Mouse (Mus musculus) gastrocnemius, adult 2 months (tissue): ENCODE results near the gene Igfn1. TPM values are rescaled to one million over a fixed set of nuclear protein-coding genes. Genes with fewer than 3 reads are reported as not detected.

ENCODE experiments used
- DNase-seq: peaks from one replicate; pipeline ENCODE4 v3.0.0; 2022
- H3K27ac ChIP-seq: fragments of 200-600 bp; 2 replicates; pipeline ENCODE4 v1.8.1; 2022; ENCODE audit warnings: mild to moderate bottlenecking
- H3K4me3 ChIP-seq: fragments of 200-600 bp; 2 replicates; pipeline ENCODE4 v1.8.1; 2022; ENCODE audit warnings: mild to moderate bottlenecking, moderate library complexity
- CTCF ChIP-seq: fragments of 200-600 bp; IDR thresholded peaks from 2 replicates; pipeline ENCODE4 v1.8.1; 2022; ENCODE audit warnings: antibody characterized with exemption, mild to moderate bottlenecking, moderate library complexity
- intact Hi-C: fragments of 180-260 bp; cut with DNase I; formaldehyde crosslinking; loops from one replicate; pipeline ENCODE4 v1.15.1; 2025
- long read RNA-seq, 2 experiments: library from polyadenylated mRNA; stranded (forward); transcript quantifications; one replicate each; pipeline ENCODE4 v2.0.0; 2021
- total RNA-seq, 2 experiments: library from RNA; stranded (reverse); gene quantifications; 2 replicates each; pipeline ENCODE4 v1.2.3; 2021

The Igfn1 gene
- 10 to 100 TPM; 21.8 to 52.3 TPM for total RNA-seq
- long read RNA-seq, experiment 1, partial matches to known transcripts: 30 of 38 reads
- long read RNA-seq, experiment 1, other reads (novel, unspliced or antisense): 8 of 38 reads
- long read RNA-seq, experiment 2, partial matches to known transcripts: 12 of 15 reads
- long read RNA-seq, experiment 2, other reads (novel, unspliced or antisense): 3 of 15 reads

DNA sequence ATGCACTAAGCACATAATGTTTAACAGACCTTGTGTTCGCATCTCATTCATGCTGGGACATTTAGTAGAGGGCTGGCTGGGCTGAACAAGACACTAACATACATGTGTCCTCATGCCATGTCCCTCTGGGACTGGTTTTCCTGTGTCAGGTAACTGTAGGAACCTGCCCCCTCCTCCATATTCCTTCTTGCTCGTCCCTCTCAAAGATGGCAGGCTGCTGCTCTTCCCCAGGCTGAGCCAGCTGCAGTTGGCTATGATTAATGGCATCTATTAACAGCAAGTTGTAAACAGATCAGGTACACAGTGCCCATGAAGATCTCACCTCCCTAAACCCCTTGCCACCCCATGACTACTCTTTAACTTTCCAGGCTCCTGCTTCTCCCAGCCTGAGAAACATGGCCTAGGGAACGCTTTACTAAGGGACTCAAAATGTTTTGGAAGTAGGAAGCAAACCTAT lies at the start of gene Igfn1:
TSS of gene Igfn1 (minus strand) at position 51 of the 457 bp plus-strand sequence.
- DNase-seq: peak; percentile 51
- Histone ChIP-seq H3K27ac (peak within 1 kb of the TSS; percentile 84), H3K4me3 (peak within 1 kb of the TSS; percentile 73)
- TF ChIP-seq CTCF: no peak
- intact Hi-C loops: no loop called here

DNA sequence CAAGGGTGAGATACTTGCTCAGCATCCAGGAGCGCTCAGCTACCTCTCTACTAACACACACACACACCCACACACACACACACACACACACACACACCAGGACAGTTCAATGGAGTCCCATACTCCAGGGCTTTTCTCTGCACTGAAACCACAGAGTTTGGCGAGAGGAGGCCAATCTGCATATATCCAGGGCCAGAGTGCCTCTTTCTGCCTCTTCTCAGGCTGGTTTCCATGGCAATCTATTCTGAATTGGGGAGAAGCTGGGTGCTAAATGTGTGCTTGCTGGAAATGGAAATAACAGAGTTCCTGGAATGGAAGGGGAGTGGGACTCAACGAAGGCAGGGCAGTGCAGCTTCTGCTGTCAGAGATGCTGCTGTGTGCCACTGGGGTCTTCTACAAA lies 49.6 kb upstream of the Igfn1 start:
- intact Hi-C loops: no loop called here
- no peak for DNase-seq
- peak overlapping the region; percentile 94; the same call in 1 of the 2 replicates for H3K27ac ChIP-seq
- TF ChIP-seq CTCF: no peak
- peak overlapping the region; percentile 82 for H3K4me3 ChIP-seq

DNA sequence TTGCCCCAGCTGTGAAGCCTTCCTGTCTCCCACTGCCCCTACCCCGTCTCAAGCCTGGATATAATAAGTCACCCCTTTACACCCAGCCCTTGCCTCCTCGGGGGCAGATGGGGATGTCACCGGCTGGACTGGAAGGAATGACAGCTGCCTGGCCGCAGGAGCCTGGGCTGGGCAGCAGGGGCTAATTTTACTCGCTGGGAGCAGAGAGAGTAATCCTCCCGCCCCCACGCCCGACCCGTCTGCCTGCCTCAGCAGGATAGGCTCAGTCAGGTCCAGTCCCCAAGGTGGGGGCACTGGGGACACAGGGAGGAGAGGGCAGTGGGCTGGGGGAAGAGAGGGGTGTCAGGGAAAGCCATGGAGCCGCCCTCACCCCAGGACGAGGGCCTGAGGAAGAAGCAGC lies 46.4 kb upstream of the Igfn1 start, which contains the start of gene Cacna1s:
TSS of gene Cacna1s (plus strand) at position 204 of the 400 bp plus-strand sequence.
- intact Hi-C loops: no loop called here
- DNase-seq: peak; percentile 92
- no peak for TF ChIP-seq CTCF
- H3K27ac ChIP-seq: peak within 1 kb of the TSS; percentile 95
- H3K4me3 ChIP-seq: peak within 1 kb of the TSS; percentile 82

- TF ChIP-seq CTCF: peak; percentile 79
- Histone ChIP-seq H3K4me3 (peak overlapping the region; percentile 58; the same call in 1 of the 2 replicates), H3K27ac (no peak overlapping the region)
- peak; percentile 81 for DNase-seq
- intact Hi-C loops: loop anchor here (1.0 kb wide), 1 partner anchor 25 kb away; no protein-coding TSS in a partner anchor
These were observed 45.3 kb upstream of the Igfn1 start for GRCm38 (mm10) chr1:136051465-136051864.

GRCm38 (mm10) chr1:136051013-136051315 lies 44.8 kb upstream of the Igfn1 start:
- no peak overlapping the region for H3K27ac ChIP-seq
- intact Hi-C loops: loop anchor here (1.0 kb wide), 1 partner anchor 25 kb away; no protein-coding TSS in a partner anchor
- peak overlapping the region; percentile 58 for H3K4me3 ChIP-seq
- DNase-seq: no peak
- TF ChIP-seq CTCF: no peak

- peak within 1 kb of the TSS; percentile 58 for H3K4me3 ChIP-seq
- no peak for DNase-seq
- no peak within 1 kb of the TSS for H3K27ac ChIP-seq
- no peak for TF ChIP-seq CTCF
- intact Hi-C loops: loop anchor here (1.0 kb wide), 1 partner anchor 26 kb away; no protein-coding TSS in a partner anchor
These were observed 44.3 kb upstream of the Igfn1 start, which contains the start of gene Ascl5 for GRCm38 (mm10) chr1:136050312-136051012. TSS of gene Ascl5 (plus strand) at chr1:136050804.

GRCm38 (mm10) chr1:136047894-136048293 lies 41.8 kb upstream of the Igfn1 start:
- intact Hi-C loops: no loop called here
- DNase-seq: no peak
- TF ChIP-seq CTCF: no peak
- Histone ChIP-seq H3K27ac (no peak overlapping the region), H3K4me3 (no peak overlapping the region)

DNA sequence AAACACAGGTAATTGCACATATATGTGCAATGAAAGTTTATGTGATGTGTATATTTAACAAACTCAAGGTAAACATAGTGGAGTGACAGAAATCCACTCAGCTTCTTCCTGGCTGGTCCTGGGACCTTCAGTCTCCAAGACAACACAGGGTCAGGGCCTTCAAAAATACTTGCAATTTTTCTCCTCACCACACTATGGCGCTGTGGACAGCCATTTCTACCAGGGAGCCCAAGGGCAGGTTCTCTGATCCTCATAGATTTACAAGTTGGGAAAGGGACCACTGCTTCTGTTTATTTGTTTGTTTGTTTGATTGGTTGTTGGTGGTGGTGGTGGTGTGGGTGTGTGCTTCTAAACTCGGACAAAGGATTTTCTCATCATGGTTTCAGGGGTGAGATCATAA lies 41.3 kb upstream of the Igfn1 start:
- Histone ChIP-seq H3K27ac (no peak overlapping the region), H3K4me3 (no peak overlapping the region)
- intact Hi-C loops: no loop called here
- peak; percentile 75 for TF ChIP-seq CTCF
- DNase-seq: peak; percentile 43

GRCm38 (mm10) chr1:136045774-136046173 lies 39.6 kb upstream of the Igfn1 start:
- Histone ChIP-seq H3K4me3 (no peak overlapping the region), H3K27ac (no peak overlapping the region)
- DNase-seq: peak; percentile 70
- peak; percentile 86 for TF ChIP-seq CTCF
- intact Hi-C loops: loop anchor here (2.0 kb wide), 1 partner anchor 129 kb away; no protein-coding TSS in a partner anchor

DNA sequence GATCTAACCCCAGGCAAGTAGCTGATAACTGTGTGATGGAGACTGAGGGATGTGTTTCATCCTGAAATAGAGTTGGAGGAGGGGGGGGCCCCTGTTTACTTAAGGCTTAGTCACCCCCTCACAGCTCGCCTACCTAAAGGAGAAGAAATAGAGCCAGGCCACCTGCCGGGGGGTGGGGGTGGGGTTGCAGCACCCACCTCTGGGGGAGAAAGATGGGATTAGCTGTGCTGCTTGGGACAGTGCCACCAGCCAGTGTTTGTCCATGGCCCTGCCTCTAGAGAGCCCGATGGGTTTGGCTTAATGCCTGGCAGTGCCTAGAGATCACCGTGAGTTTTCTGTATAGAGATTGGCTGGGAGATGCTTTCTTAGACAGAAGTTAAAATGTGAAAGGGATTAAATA lies 34.7 kb upstream of the Igfn1 start:
- TF ChIP-seq CTCF: no peak
- Histone ChIP-seq H3K27ac (no peak overlapping the region), H3K4me3 (no peak overlapping the region)
- DNase-seq: no peak
- intact Hi-C loops: no loop called here

- H3K27ac ChIP-seq: no peak overlapping the region
- H3K4me3 ChIP-seq: no peak overlapping the region
- no peak for DNase-seq
- intact Hi-C loops: no loop called here
- TF ChIP-seq CTCF: no peak
These were observed 34.3 kb upstream of the Igfn1 start for GRCm38 (mm10) chr1:136040452-136040851.

DNA sequence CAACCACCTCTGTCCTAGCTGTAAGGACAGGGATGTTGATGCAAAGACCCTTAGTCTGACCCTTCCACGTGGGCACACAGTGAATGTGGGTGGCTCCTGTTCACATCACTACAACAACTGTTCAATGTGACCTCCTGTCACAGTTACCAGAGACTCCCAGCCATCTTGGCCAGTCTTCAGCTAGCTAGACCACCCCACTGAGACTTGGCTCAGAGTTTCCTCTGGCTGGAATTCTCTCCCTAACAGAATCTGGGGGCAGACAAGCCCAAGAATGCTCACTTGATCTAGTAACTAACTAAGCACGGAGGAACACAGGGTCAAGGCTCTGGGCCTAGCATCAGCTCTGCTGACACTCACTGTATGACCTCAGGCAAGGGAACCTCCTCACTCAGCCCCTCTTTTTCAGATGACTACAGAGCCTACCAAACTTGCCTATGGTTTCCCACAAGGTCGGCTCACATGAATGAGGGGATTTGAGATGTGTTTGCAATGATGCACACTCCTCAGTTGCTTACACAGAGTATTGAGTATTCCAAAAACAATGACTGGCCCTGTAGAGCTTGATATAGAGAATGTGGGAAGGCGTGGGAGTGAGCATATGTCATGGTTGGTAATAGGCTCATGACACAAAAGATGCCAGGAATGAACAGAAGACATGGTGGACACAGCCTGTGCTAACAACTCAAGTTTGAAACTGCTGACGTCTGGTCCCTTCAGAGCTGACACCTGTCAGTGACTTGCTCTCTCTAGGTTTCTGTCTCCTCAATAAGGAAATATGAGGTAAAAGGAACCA lies 32.8 kb upstream of the Igfn1 start:
- no peak for TF ChIP-seq CTCF
- DNase-seq: no peak
- intact Hi-C loops: no loop called here
- no peak overlapping the region for H3K4me3 ChIP-seq
- no peak overlapping the region for H3K27ac ChIP-seq

- no peak for TF ChIP-seq CTCF
- H3K4me3 ChIP-seq: no peak overlapping the region
- no peak for DNase-seq
- H3K27ac ChIP-seq: no peak overlapping the region
- intact Hi-C loops: no loop called here
These were observed 26.8 kb upstream of the Igfn1 start for GRCm38 (mm10) chr1:136032961-136033360.
